Mouse (Mus musculus) neural tube, embryonic 11.5 days (tissue): ENCODE data around the gene Mt3. TPM values are rescaled to one million over a fixed set of nuclear protein-coding genes. Genes with fewer than 3 reads are reported as not detected.
"Not testable (repeated sequence)": the region's sequence is repeated elsewhere in the genome, so short reads cannot be mapped to it uniquely, and the experiment has no call there.

Source experiments
- ATAC-seq: fragments of 200-750 bp; cut with Nextera tagmentation; 2 replicates; pipeline ENCODE4 v1.8.0; 2017; ENCODE audit warnings: moderate number of reproducible peaks, mild to moderate bottlenecking, moderate TSS enrichment, moderate library complexity; ENCODE audit not compliant: insufficient read depth, low FRiP score, low TSS enrichment
- DNase-seq: peaks from one replicate; pipeline ENCODE4 v3.0.0-alpha.2; 2015; ENCODE audit warnings: low spot score
- H3K27ac ChIP-seq: fragments of 300-500 bp; sonication (generic); 2 replicates; pipeline ENCODE4 v1.5.1; 2014; ENCODE audit warnings: low read depth, mild to moderate bottlenecking, low read length
- H3K27me3 ChIP-seq: fragments of 300-500 bp; sonication (generic); 2 replicates; pipeline ENCODE4 v1.6.1; 2014; ENCODE audit warnings: mild to moderate bottlenecking, low read length, mixed read lengths; ENCODE audit not compliant: control insufficient read depth, insufficient read depth
- H3K36me3 ChIP-seq: fragments of 300-500 bp; sonication (generic); 2 replicates; pipeline ENCODE4 v1.6.1; 2014; ENCODE audit warnings: mild to moderate bottlenecking, low read length, moderate library complexity, mixed read lengths; ENCODE audit not compliant: control insufficient read depth, insufficient read depth
- H3K4me1 ChIP-seq: fragments of 300-500 bp; sonication (generic); 2 replicates; pipeline ENCODE4 v1.6.1; 2014; ENCODE audit warnings: low read length, mixed read lengths; ENCODE audit not compliant: control insufficient read depth, insufficient read depth
- H3K4me2 ChIP-seq: fragments of 300-500 bp; sonication (generic); 2 replicates; pipeline ENCODE4 v1.6.1; 2014; ENCODE audit warnings: low read depth, mild to moderate bottlenecking, moderate library complexity
- H3K4me3 ChIP-seq: fragments of 300-500 bp; sonication (generic); 2 replicates; pipeline ENCODE4 v1.5.1; 2014; ENCODE audit warnings: low read depth, low read length
- H3K9ac ChIP-seq: fragments of 300-500 bp; sonication (generic); 2 replicates; pipeline ENCODE4 v1.6.1; 2014; ENCODE audit warnings: mild to moderate bottlenecking, low read length
- H3K9me3 ChIP-seq: fragments of 300-500 bp; sonication (generic); 2 replicates; pipeline ENCODE4 v1.6.1; 2016; ENCODE audit warnings: low read length; ENCODE audit not compliant: control insufficient read depth
- WGBS: fragments of 180-500 bp; shearing (Covaris S2); extraction: QIAGEN DNeasy Blood & Tissue Kit; methylation state at CpG from one replicate; pipeline ENCODE4 v1.1.7; 2014; 5-methylcytosine and 5-hydroxymethylcytosine counted together
- polyA plus RNA-seq: library from polyadenylated mRNA; unstranded; fragments of >200 nt; fragmentation: Nextera tagmentation; extraction: Ambion mirVana; gene quantifications from 2 replicates; pipeline ENCODE4 v1.2.1, GENCODE M21; 2014

The Mt3 gene
- polyA plus RNA-seq, 1 experiment from 2014 or later = 9.8 TPM

- 71% methylated on average over 8 of the region's 8 CpGs for WGBS
- H3K27me3 ChIP-seq = not testable (repeated sequence)
Observed at GRCm38 (mm10) chr8:94165772-94166171, 13.4 kb downstream of the Mt3 start.

GRCm38 (mm10) chr8:94167244-94167643, 14.8 kb downstream of the Mt3 start:
- DNase-seq = peak; percentile 88
- Histone ChIP-seq H3K4me3 (no peak overlapping the region), H3K36me3 (no peaks in the 10 kb centered on the region), H3K27me3 (peaks cover 17% of the 10 kb centered on the region), H3K4me2 (no peak overlapping the region), H3K27ac (no peak overlapping the region), H3K9me3 (no peaks in the 10 kb centered on the region), H3K9ac (no peak overlapping the region), H3K4me1 (peaks cover 6% of the 10 kb centered on the region)
- WGBS = 3% methylated on average over 6 of the region's 6 CpGs
- ATAC-seq = peak; percentile 58; the same call in 1 of the 2 replicates

More at GRCm38 (mm10) chr8:94165772-94166171, 13.4 kb downstream of the Mt3 start:
- not testable (repeated sequence) for DNase-seq, H3K9me3 ChIP-seq, H3K4me1 ChIP-seq, H3K27ac ChIP-seq, H3K9ac ChIP-seq, H3K4me2 ChIP-seq, ATAC-seq, H3K36me3 ChIP-seq, H3K4me3 ChIP-seq

- Histone ChIP-seq H3K4me2 (no peak overlapping the region), H3K27ac (no peak overlapping the region), H3K36me3 (no peaks in the 10 kb centered on the region), H3K4me1 (peaks cover 13% of the 10 kb centered on the region), H3K4me3 (no peak overlapping the region), H3K9ac (no peak overlapping the region), H3K27me3 (peaks cover 40% of the 10 kb centered on the region), H3K9me3 (no peaks in the 10 kb centered on the region)
- no peak for ATAC-seq
- WGBS = 84% methylated on average over 5 of the region's 5 CpGs
- DNase-seq = no peak
Observed at GRCm38 (mm10) chr8:94169547-94169946, 17.1 kb downstream of the Mt3 start.

GRCm38 (mm10) chr8:94171321-94171755, 18.9 kb downstream of the Mt3 start:
- H3K27me3 ChIP-seq = peaks cover 50% of the 10 kb centered on the region
- WGBS = 43% methylated on average over 10 of the region's 10 CpGs
- DNase-seq = no peak
- peaks cover 13% of the 10 kb centered on the region for H3K4me1 ChIP-seq
- no peak overlapping the region for H3K27ac ChIP-seq
- no peak overlapping the region for H3K9ac ChIP-seq
- H3K4me3 ChIP-seq = no peak overlapping the region
- H3K4me2 ChIP-seq = peak overlapping the region; percentile 77
- H3K9me3 ChIP-seq = no peaks in the 10 kb centered on the region
- ATAC-seq = no peak
- H3K36me3 ChIP-seq = no peaks in the 10 kb centered on the region

GRCm38 (mm10) chr8:94172075-94172808, 19.8 kb downstream of the Mt3 start, which contains the start of gene Mt2:
TSS of gene Mt2 (plus strand) at chr8:94172664.
- DNase-seq (peak; percentile 63), ATAC-seq (peak; percentile 27; the same call in 1 of the 2 replicates)
- peak within 1 kb of the TSS; percentile 29 for H3K9ac ChIP-seq
- no peaks in the 10 kb centered on the region for H3K9me3 ChIP-seq
- peaks cover 13% of the 10 kb centered on the region for H3K4me1 ChIP-seq
- H3K4me2 ChIP-seq = peak within 1 kb of the TSS; percentile 77
- peaks cover 52% of the 10 kb centered on the region for H3K27me3 ChIP-seq
- H3K36me3 ChIP-seq = no peaks in the 10 kb centered on the region
- H3K4me3 ChIP-seq = peak within 1 kb of the TSS; percentile 37
- no peak within 1 kb of the TSS for H3K27ac ChIP-seq
- under 1% methylated on average over 56 of the region's 56 CpGs for WGBS

- no peak overlapping the region for H3K9ac ChIP-seq
- peaks cover 57% of the 10 kb centered on the region for H3K27me3 ChIP-seq
- H3K27ac ChIP-seq = no peak overlapping the region
- H3K36me3 ChIP-seq = no peaks in the 10 kb centered on the region
- peak; percentile 53 for DNase-seq
- peak overlapping the region; percentile 37 for H3K4me3 ChIP-seq
- H3K4me1 ChIP-seq = peaks cover 13% of the 10 kb centered on the region
- peak overlapping the region; percentile 77 for H3K4me2 ChIP-seq
- under 1% methylated on average over 39 of the region's 39 CpGs for WGBS
- H3K9me3 ChIP-seq = no peaks in the 10 kb centered on the region
- ATAC-seq = no peak
Observed at GRCm38 (mm10) chr8:94172809-94173732, 20.7 kb downstream of the Mt3 start.

- ATAC-seq = no peak
- 53% methylated on average over 11 of the region's 11 CpGs for WGBS
- Histone ChIP-seq H3K36me3 (no peaks in the 10 kb centered on the region), H3K27me3 (peaks cover 66% of the 10 kb centered on the region), H3K4me1 (peaks cover 16% of the 10 kb centered on the region), H3K4me3 (no peak overlapping the region), H3K9ac (no peak overlapping the region), H3K27ac (no peak overlapping the region), H3K9me3 (no peaks in the 10 kb centered on the region), H3K4me2 (no peak overlapping the region)
- DNase-seq = no peak
Observed at GRCm38 (mm10) chr8:94173848-94174403, 21.5 kb downstream of the Mt3 start.

- H3K4me3 ChIP-seq = no peak overlapping the region
- no peaks in the 10 kb centered on the region for H3K36me3 ChIP-seq
- no peak overlapping the region for H3K27ac ChIP-seq
- peaks cover 74% of the 10 kb centered on the region for H3K27me3 ChIP-seq
- H3K9me3 ChIP-seq = no peaks in the 10 kb centered on the region
- no peak overlapping the region for H3K9ac ChIP-seq
- H3K4me1 ChIP-seq = peaks cover 19% of the 10 kb centered on the region
- ATAC-seq (no peak), DNase-seq (no peak)
- no peak overlapping the region for H3K4me2 ChIP-seq
- WGBS = 22% methylated on average over 7 of the region's 7 CpGs
Observed at GRCm38 (mm10) chr8:94174619-94175213, 22.3 kb downstream of the Mt3 start.
